Mouse (Mus musculus): ENCODE measurements around the gene Msmb. TPM values are rescaled to one million over a fixed set of nuclear protein-coding genes. Genes with fewer than 3 reads are reported as not detected.
A peak's percentile ranks its signal among the peaks of the same experiment; 100 is the strongest.
"Not testable (repeated sequence)": the region's sequence is repeated elsewhere in the genome, so short reads cannot be mapped to it uniquely, and the experiment has no call there.

Gene Msmb
- polyA plus RNA-seq, 1 experiment from 2014 or later = not detected

- H3K27ac ChIP-seq (ENCODE audit: low read length) = no peak overlapping the region
- ATAC-seq = no peak
- H3K9ac ChIP-seq (ENCODE audit: low read depth, low read length) = no peak overlapping the region
- no peaks in the 10 kb centered on the region for H3K9me3 ChIP-seq (replicated peaks; ENCODE audit: control insufficient read depth, low read length, poor library complexity, severe bottlenecking)
- H3K36me3 ChIP-seq (ENCODE audit: control insufficient read depth, insufficient read depth, low read length) = peaks cover 28% of the 10 kb centered on the region
- H3K27me3 ChIP-seq (ENCODE audit: control insufficient read depth, insufficient read depth, low read depth, low read length) = no peaks in the 10 kb centered on the region
- H3K4me3 ChIP-seq (ENCODE audit: low read depth, low read length) = no peak overlapping the region
- WGBS = 93% methylated on average over 6 of the region's 6 CpGs
- H3K4me1 ChIP-seq (ENCODE audit: control insufficient read depth, insufficient read depth, low read length) = no peaks in the 10 kb centered on the region
- H3K4me2 ChIP-seq (ENCODE audit: low read length) = no peak overlapping the region
These were observed 39.0 kb downstream of the Msmb start for GRCm38 (mm10) chr14:32180861-32181260.

GRCm38 (mm10) chr14:32183846-32184245 lies 42.0 kb downstream of the Msmb start:
- 96% methylated on average over 4 of the region's 4 CpGs for WGBS
- H3K27ac ChIP-seq (ENCODE audit: low read length) = no peak overlapping the region
- no peak overlapping the region for H3K4me3 ChIP-seq (ENCODE audit: low read depth, low read length)
- H3K27me3 ChIP-seq (ENCODE audit: control insufficient read depth, insufficient read depth, low read depth, low read length) = no peaks in the 10 kb centered on the region
- H3K36me3 ChIP-seq (ENCODE audit: control insufficient read depth, insufficient read depth, low read length) = peaks cover 35% of the 10 kb centered on the region
- H3K4me2 ChIP-seq (ENCODE audit: low read length) = no peak overlapping the region
- ATAC-seq = no peak
- H3K4me1 ChIP-seq (ENCODE audit: control insufficient read depth, insufficient read depth, low read length) = no peaks in the 10 kb centered on the region
- no peaks in the 10 kb centered on the region for H3K9me3 ChIP-seq (replicated peaks; ENCODE audit: control insufficient read depth, low read length, poor library complexity, severe bottlenecking)
- H3K9ac ChIP-seq (ENCODE audit: low read depth, low read length) = no peak overlapping the region

GRCm38 (mm10) chr14:32190627-32191391 lies 49.0 kb downstream of the Msmb start:
- peaks cover 17% of the 10 kb centered on the region for H3K36me3 ChIP-seq (ENCODE audit: control insufficient read depth, insufficient read depth, low read length)
- H3K9me3 ChIP-seq (replicated peaks; ENCODE audit: control insufficient read depth, low read length, poor library complexity, severe bottlenecking) = no peaks in the 10 kb centered on the region
- no peaks in the 10 kb centered on the region for H3K27me3 ChIP-seq (ENCODE audit: control insufficient read depth, insufficient read depth, low read depth, low read length)
- H3K4me3 ChIP-seq (ENCODE audit: low read depth, low read length) = no peak overlapping the region
- H3K9ac ChIP-seq (ENCODE audit: low read depth, low read length) = no peak overlapping the region
- ATAC-seq = no peak
- H3K4me2 ChIP-seq (ENCODE audit: low read length) = no peak overlapping the region
- no peaks in the 10 kb centered on the region for H3K4me1 ChIP-seq (ENCODE audit: control insufficient read depth, insufficient read depth, low read length)
- WGBS = 94% methylated on average over 6 of the region's 6 CpGs
- no peak overlapping the region for H3K27ac ChIP-seq (ENCODE audit: low read length)

DNA sequence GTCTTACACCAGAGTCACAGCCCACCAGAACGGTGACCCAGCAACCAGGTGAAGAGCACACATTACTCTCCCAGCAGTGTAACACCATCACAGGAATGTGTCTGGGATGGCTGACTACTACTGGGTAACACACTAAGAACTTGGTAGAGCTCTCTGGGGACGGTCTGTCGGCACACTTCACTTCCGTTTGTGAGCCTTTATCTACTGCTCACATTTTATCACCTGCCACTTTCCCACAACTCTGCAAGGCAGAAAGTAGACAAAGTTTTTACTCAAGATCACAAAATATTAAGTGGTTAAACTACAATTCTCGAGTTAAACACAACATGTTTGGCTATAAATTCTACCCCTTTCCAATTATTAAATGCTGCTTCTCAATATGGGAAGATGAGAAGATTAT lies 50.1 kb downstream of the Msmb start:
- no peaks in the 10 kb centered on the region for H3K9me3 ChIP-seq (replicated peaks; ENCODE audit: control insufficient read depth, low read length, poor library complexity, severe bottlenecking)
- H3K9ac ChIP-seq (ENCODE audit: low read depth, low read length) = no peak overlapping the region
- H3K4me1 ChIP-seq (ENCODE audit: control insufficient read depth, insufficient read depth, low read length) = no peaks in the 10 kb centered on the region
- no peak overlapping the region for H3K4me3 ChIP-seq (ENCODE audit: low read depth, low read length)
- no peak overlapping the region for H3K4me2 ChIP-seq (ENCODE audit: low read length)
- peaks cover 14% of the 10 kb centered on the region for H3K36me3 ChIP-seq (ENCODE audit: control insufficient read depth, insufficient read depth, low read length)
- WGBS = 95% methylated on average over 5 of the region's 5 CpGs
- no peaks in the 10 kb centered on the region for H3K27me3 ChIP-seq (ENCODE audit: control insufficient read depth, insufficient read depth, low read depth, low read length)
- no peak for ATAC-seq
- no peak overlapping the region for H3K27ac ChIP-seq (ENCODE audit: low read length)

- no peak overlapping the region for H3K4me2 ChIP-seq (ENCODE audit: low read length)
- H3K4me3 ChIP-seq (ENCODE audit: low read depth, low read length) = no peak overlapping the region
- H3K36me3 ChIP-seq (ENCODE audit: control insufficient read depth, insufficient read depth, low read length) = peaks cover 17% of the 10 kb centered on the region
- no peak for ATAC-seq
- no peak overlapping the region for H3K27ac ChIP-seq (ENCODE audit: low read length)
- no peaks in the 10 kb centered on the region for H3K4me1 ChIP-seq (ENCODE audit: control insufficient read depth, insufficient read depth, low read length)
- 37% methylated on average over 3 of the region's 3 CpGs for WGBS
- no peaks in the 10 kb centered on the region for H3K9me3 ChIP-seq (replicated peaks; ENCODE audit: control insufficient read depth, low read length, poor library complexity, severe bottlenecking)
- no peaks in the 10 kb centered on the region for H3K27me3 ChIP-seq (ENCODE audit: control insufficient read depth, insufficient read depth, low read depth, low read length)
- H3K9ac ChIP-seq (ENCODE audit: low read depth, low read length) = no peak overlapping the region
These were observed 50.6 kb downstream of the Msmb start for GRCm38 (mm10) chr14:32192437-32192836.

GRCm38 (mm10) chr14:32193557-32193956 lies 51.7 kb downstream of the Msmb start:
- not testable (repeated sequence) for H3K9me3 ChIP-seq (replicated peaks; ENCODE audit: control insufficient read depth, low read length, poor library complexity, severe bottlenecking); H3K4me2 ChIP-seq (ENCODE audit: low read length); H3K4me1 ChIP-seq (ENCODE audit: control insufficient read depth, insufficient read depth, low read length); ATAC-seq; H3K9ac ChIP-seq (ENCODE audit: low read depth, low read length); H3K27ac ChIP-seq (ENCODE audit: low read length); H3K27me3 ChIP-seq (ENCODE audit: control insufficient read depth, insufficient read depth, low read depth, low read length); H3K4me3 ChIP-seq (ENCODE audit: low read depth, low read length)
- H3K36me3 ChIP-seq (ENCODE audit: control insufficient read depth, insufficient read depth, low read length) = peaks cover 23% of the 10 kb centered on the region
- WGBS = 85% methylated on average over 5 of the region's 5 CpGs

- Histone ChIP-seq H3K27me3 (ENCODE audit: control insufficient read depth, insufficient read depth, low read depth, low read length) (no peaks in the 10 kb centered on the region), H3K4me2 (ENCODE audit: low read length) (peak overlapping the region; percentile 84), H3K36me3 (ENCODE audit: control insufficient read depth, insufficient read depth, low read length) (peaks cover 15% of the 10 kb centered on the region), H3K4me3 (ENCODE audit: low read depth, low read length) (peak overlapping the region; percentile 81), H3K27ac (ENCODE audit: low read length) (no peak overlapping the region), H3K9ac (ENCODE audit: low read depth, low read length) (peak overlapping the region; percentile 71), H3K4me1 (ENCODE audit: control insufficient read depth, insufficient read depth, low read length) (peaks cover 26% of the 10 kb centered on the region), H3K9me3 (replicated peaks; ENCODE audit: control insufficient read depth, low read length, poor library complexity, severe bottlenecking) (no peaks in the 10 kb centered on the region)
- ATAC-seq = no peak; the same call in 1 of the 2 replicates
- under 1% methylated on average over 26 of the region's 26 CpGs for WGBS
These were observed 59.5 kb downstream of the Msmb start for GRCm38 (mm10) chr14:32201354-32201753.

DNA sequence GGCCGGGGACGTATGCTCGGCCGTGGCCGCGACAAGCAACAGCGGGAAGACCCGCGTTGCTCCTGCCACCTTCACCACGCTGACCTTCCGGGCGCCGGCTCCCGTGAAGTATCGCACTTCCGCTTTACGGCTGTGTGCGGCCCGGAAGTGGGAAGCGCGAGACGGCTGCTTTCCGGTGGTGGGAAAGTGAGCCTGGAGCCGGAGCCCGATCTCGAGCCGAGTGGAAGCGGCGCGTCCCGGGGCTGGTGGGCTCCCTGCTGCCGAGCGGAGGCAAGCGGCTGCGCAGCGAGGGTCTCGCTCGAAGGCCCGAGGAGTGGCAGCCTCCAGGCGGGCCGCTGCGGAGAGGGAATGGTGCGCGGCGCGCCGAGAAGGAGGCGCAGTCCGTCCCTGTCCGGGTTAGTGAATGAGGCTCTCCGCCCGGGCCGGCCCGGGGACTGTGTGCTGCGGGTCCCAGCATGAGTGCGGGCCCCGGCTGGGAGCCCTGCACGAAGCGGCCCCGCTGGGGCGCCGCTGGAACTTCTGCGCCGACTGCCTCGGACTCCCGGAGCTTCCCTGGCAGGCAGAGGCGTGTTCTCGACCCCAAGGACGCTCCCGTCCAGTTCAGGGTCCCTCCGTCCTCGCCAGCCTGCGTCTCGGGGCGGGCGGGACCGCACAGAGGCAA lies 60.1 kb downstream of the Msmb start, which contains the start of the genes Timm23 and Parg:
TSS of gene Timm23 (minus strand) at position 108 of the 661 bp plus-strand sequence.
TSS of gene Parg (plus strand) at position 159 of the 661 bp plus-strand sequence.
- no peaks in the 10 kb centered on the region for H3K27me3 ChIP-seq (ENCODE audit: control insufficient read depth, insufficient read depth, low read depth, low read length)
- peak within 1 kb of the TSS; percentile 97 for H3K4me2 ChIP-seq (ENCODE audit: low read length)
- peaks cover 13% of the 10 kb centered on the region for H3K36me3 ChIP-seq (ENCODE audit: control insufficient read depth, insufficient read depth, low read length)
- ATAC-seq = peak; percentile 96
- peak within 1 kb of the TSS; percentile 79 for H3K9ac ChIP-seq (ENCODE audit: low read depth, low read length)
- peak within 1 kb of the TSS; percentile 81 for H3K4me3 ChIP-seq (ENCODE audit: low read depth, low read length)
- H3K27ac ChIP-seq (ENCODE audit: low read length) = peak within 1 kb of the TSS; percentile 75
- no peaks in the 10 kb centered on the region for H3K9me3 ChIP-seq (replicated peaks; ENCODE audit: control insufficient read depth, low read length, poor library complexity, severe bottlenecking)
- WGBS = under 1% methylated on average over 63 of the region's 77 CpGs
- H3K4me1 ChIP-seq (ENCODE audit: control insufficient read depth, insufficient read depth, low read length) = peaks cover 26% of the 10 kb centered on the region
